Mouse (Mus musculus) intestine, embryonic 14.5 days (tissue): Measurements from ENCODE around the gene Phtf2. TPM values are rescaled to one million over a fixed set of nuclear protein-coding genes. Genes with fewer than 3 reads are reported as not detected.
"Not testable (repeated sequence)": the region's sequence is repeated elsewhere in the genome, so short reads cannot be mapped to it uniquely, and the experiment has no call there.

ENCODE experiments used
- ATAC-seq: fragments of 200-750 bp; cut with Nextera tagmentation; replicated peaks from 2 replicates; pipeline ENCODE4 v1.8.0; 2017; ENCODE audit warnings: low read depth, moderate number of reproducible peaks, moderate TSS enrichment, moderate library complexity; ENCODE audit not compliant: low FRiP score, low TSS enrichment
- DNase-seq: peaks from one replicate; pipeline ENCODE4 v3.0.0-alpha.2; 2018; ENCODE audit warnings: low spot score
- H3K27ac ChIP-seq: fragments of 300-500 bp; sonication (generic); 2 replicates; pipeline ENCODE4 v1.5.1; 2014; ENCODE audit warnings: low read depth, mild to moderate bottlenecking, control low read depth
- H3K27me3 ChIP-seq: fragments of 300-500 bp; sonication (generic); replicated peaks from 2 replicates; pipeline ENCODE4 v1.6.1; 2014; ENCODE audit warnings: low read length, control low read depth; ENCODE audit not compliant: control insufficient read depth, insufficient read depth
- H3K36me3 ChIP-seq: fragments of 300-500 bp; sonication (generic); 2 replicates; pipeline ENCODE4 v1.6.1; 2014; ENCODE audit warnings: low read length, control low read depth; ENCODE audit not compliant: control insufficient read depth, insufficient read depth
- H3K4me1 ChIP-seq: fragments of 300-500 bp; sonication (generic); replicated peaks from 2 replicates; pipeline ENCODE4 v1.6.1; 2014; ENCODE audit warnings: low read length, control low read depth, mixed read lengths; ENCODE audit not compliant: control insufficient read depth, insufficient read depth
- H3K4me2 ChIP-seq: fragments of 300-500 bp; sonication (generic); 2 replicates; pipeline ENCODE4 v1.6.1; 2014; ENCODE audit warnings: low read length
- H3K4me3 ChIP-seq: fragments of 300-500 bp; sonication (generic); 2 replicates; pipeline ENCODE4 v1.5.1; 2014; ENCODE audit warnings: low read depth, low read length, control low read depth, mixed read lengths
- H3K9ac ChIP-seq: fragments of 300-500 bp; sonication (generic); 2 replicates; pipeline ENCODE4 v1.6.1; 2014; ENCODE audit warnings: mild to moderate bottlenecking, low read length
- H3K9me3 ChIP-seq: fragments of 300-500 bp; sonication (generic); 2 replicates; pipeline ENCODE4 v1.6.1; 2016; ENCODE audit warnings: low read length, control low read depth; ENCODE audit not compliant: control insufficient read depth
- WGBS: fragments of 180-500 bp; shearing (Covaris S2); extraction: QIAGEN DNeasy Blood & Tissue Kit; methylation state at CpG from one replicate; pipeline ENCODE4 v1.1.7; 2014; 5-methylcytosine and 5-hydroxymethylcytosine counted together
- polyA plus RNA-seq: library from polyadenylated mRNA; unstranded; fragments of >200 nt; fragmentation: Nextera tagmentation; extraction: Ambion mirVana; gene quantifications from 2 replicates; pipeline ENCODE4 v1.2.1, GENCODE M21; 2014

Gene Phtf2
- polyA plus RNA-seq, 1 experiment from 2014 or later = 11.4 TPM

DNA sequence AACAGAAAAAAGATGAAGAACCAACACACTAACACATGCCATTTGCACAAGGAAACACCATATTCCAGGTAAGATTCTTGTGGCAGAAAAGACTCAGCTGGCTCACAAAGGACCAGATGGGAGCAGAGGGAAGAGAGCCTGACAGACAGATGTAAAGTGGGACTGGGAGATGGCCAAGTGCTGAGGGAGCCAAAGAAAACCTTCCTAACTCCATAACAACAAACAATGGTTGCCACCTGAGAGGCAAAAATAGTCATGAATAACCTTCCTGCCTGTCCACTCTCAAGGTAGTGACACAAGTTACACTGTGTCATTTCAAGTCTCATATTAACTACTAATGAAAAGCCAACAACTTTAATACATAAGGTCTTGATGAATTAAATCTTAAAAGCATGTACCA, 60.8 kb downstream of the Phtf2 start:
- Histone ChIP-seq H3K4me2 (no peak overlapping the region), H3K4me3 (no peak overlapping the region), H3K9me3 (no peaks in the 10 kb centered on the region), H3K9ac (no peak overlapping the region), H3K36me3 (no peaks in the 10 kb centered on the region), H3K27ac (no peak overlapping the region), H3K4me1 (no peaks in the 10 kb centered on the region), H3K27me3 (no peaks in the 10 kb centered on the region)
- no peak for DNase-seq
- ATAC-seq = no peak

DNA sequence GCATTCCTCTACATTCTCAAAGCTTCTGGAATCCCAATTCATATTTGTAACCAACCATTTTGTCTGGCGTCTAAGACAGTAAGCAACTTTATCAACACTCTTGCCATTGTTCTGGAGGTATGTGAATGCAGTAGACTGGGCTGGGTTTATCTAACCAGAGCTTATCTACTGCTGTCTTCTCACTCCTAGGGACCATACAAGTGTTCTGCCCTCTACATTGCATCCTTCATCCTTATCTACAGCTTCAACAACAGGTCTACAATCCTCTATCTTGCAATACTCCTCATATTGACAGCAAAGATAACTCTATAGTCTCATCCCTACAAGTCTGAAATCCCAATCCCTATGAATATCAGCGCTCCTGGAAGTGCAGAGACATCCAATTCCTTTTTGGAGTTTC, 66.8 kb downstream of the Phtf2 start:
- WGBS = 90% methylated on average over 2 of the region's 2 CpGs
- H3K4me3 ChIP-seq = no peak overlapping the region
- H3K27me3 ChIP-seq = no peaks in the 10 kb centered on the region
- H3K4me2 ChIP-seq = no peak overlapping the region
- ATAC-seq (no peak), DNase-seq (no peak)
- no peaks in the 10 kb centered on the region for H3K9me3 ChIP-seq
- H3K9ac ChIP-seq = no peak overlapping the region
- H3K36me3 ChIP-seq = no peaks in the 10 kb centered on the region
- H3K4me1 ChIP-seq = no peaks in the 10 kb centered on the region
- no peak overlapping the region for H3K27ac ChIP-seq

DNA sequence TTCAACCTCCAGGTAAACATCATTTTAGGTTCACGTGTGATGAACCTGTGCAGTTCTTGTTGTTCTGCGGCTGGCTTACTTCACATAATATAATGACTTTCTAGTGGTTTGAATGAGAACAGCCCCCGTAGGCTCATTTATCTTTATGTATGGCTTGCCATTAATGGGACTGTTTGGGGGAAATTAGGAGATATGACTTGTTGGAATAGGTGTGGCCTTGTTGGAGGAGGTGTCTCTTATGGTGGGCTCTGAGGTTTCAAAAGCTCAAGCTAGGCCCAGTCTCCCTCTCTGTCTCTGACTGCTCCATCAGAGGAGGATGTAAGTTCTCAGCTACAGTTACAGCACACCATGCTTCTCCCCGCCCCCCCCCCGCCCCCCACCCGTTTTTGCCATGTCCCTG, 71.5 kb downstream of the Phtf2 start:
- Histone ChIP-seq H3K9ac (no peak overlapping the region), H3K9me3 (no peaks in the 10 kb centered on the region), H3K27ac (no peak overlapping the region), H3K4me3 (no peak overlapping the region), H3K4me1 (no peaks in the 10 kb centered on the region), H3K4me2 (no peak overlapping the region), H3K36me3 (0 out of 2 replicates have a peak, but pooled peaks cover 6% of the 10 kb centered on the region), H3K27me3 (no peaks in the 10 kb centered on the region)
- DNase-seq = no peak
- ATAC-seq = no peak
- 90% methylated on average over 6 of the region's 6 CpGs for WGBS

DNA sequence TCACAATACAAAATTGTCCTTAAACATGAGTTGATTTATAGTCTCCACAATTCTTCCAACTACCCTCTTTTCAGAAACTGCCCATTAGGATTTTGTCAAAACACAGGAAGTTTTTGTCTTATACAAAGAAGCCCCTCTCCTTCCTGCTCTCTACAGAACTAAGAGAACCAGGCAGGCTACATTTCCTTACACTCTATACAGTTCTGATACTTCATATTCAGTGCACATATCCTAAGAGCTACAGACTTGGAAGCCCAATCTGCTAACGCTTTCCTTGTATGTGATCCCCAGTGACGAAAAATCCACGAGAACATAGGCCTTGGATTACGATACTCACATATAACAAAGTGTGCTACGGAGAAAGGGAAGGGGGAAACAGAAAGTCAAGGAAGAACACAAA, 86.0 kb downstream of the Phtf2 start:
- H3K9me3 ChIP-seq = no peaks in the 10 kb centered on the region
- H3K4me3 ChIP-seq = no peak overlapping the region
- H3K27ac ChIP-seq = no peak overlapping the region
- H3K4me2 ChIP-seq = no peak overlapping the region
- no peaks in the 10 kb centered on the region for H3K27me3 ChIP-seq
- no peaks in the 10 kb centered on the region for H3K4me1 ChIP-seq
- no peak for DNase-seq
- WGBS = 81% methylated on average over 5 of the region's 5 CpGs
- ATAC-seq = no peak
- no peak overlapping the region for H3K9ac ChIP-seq
- H3K36me3 ChIP-seq = peaks cover 13% of the 10 kb centered on the region; the same call in 1 of the 2 replicates

DNA sequence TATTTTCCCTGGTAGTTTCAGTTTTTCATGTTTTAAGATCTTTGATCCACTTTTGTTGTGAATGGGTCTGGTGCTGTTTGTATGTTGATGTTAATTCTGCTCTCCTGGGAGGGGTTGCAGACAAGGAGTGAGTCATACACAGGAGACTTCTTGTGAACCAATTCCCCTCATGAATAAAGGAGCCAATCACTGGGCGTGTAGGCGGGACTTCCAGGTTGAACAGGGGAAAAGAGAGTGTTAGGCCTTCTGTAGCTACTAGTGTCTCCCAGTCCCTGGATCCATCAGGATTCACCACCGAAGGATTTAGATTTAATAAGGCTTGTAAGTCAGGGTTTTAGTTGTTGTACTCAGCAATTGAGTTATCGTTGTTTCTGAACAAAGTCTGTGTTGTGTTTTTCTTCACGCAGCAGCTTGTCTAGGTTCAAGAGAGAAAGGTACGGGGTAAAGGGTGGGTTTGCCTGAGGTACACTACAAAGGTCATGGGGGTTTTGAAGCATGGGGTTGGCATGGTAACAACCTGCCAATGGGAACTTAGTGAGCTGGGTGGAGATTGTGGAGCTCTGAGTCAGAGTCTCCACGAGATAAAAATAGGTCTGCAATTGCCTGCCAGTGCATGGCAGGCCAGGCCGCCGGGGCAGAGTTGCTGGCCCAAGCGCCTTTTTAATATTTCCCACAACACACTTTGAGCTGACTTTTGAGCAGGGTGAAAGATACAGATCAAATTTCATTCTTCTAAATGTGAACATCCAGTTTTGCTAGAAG, 90.0 kb downstream of the Phtf2 start:
- Histone ChIP-seq H3K27me3 (no peaks in the 10 kb centered on the region), H3K4me2 (no peak overlapping the region), H3K9me3 (no peaks in the 10 kb centered on the region), H3K9ac (no peak overlapping the region), H3K4me1 (no peaks in the 10 kb centered on the region), H3K36me3 (peaks cover 17% of the 10 kb centered on the region; the same call in 1 of the 2 replicates), H3K27ac (no peak overlapping the region), H3K4me3 (no peak overlapping the region)
- no peak for ATAC-seq
- DNase-seq = no peak
- 84% methylated on average over 10 of the region's 10 CpGs for WGBS

DNA sequence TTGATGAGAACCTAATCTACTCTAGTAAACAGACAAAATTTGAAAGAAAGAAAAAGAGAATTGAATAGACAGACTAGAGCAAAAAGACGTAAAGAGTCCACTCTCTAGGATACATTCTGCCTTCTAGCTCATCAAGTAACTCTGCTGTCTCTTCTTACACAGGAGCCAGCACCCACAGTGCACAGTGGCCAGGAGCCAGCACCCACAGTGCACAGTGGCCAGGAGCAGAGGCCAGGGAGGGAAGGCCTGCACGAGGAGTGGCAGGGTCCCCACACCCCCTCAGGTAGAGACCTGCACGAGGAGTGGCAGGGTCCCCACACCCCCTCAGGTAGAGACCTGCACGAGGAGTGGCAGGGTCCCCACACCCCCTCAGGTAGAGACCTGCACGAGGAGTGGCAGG, 95.5 kb downstream of the Phtf2 start:
- 88% methylated on average over 3 of the region's 5 CpGs for WGBS

DNA sequence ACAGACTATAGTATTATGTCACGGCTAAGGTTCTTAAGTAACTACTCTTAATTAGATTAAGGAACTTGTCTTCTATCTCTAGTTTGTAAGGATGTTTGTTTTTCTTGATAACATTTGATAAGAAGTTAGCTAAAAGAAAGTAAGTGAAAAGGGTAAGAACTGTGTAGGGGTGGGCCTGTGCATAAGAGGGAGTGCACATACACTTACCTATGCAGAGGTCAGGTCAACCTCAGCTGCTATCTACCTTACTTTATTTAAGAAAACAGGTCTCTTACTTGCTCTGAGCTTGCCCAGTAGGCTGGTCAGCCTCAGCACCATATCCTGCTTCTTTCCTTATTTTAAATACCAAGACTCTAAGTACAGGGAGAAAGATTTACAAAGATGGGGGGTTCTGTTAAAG, 100.8 kb downstream of the Phtf2 start:
- Histone ChIP-seq H3K36me3 (peaks cover 5% of the 10 kb centered on the region), H3K4me2 (no peak overlapping the region), H3K4me1 (no peaks in the 10 kb centered on the region), H3K4me3 (no peak overlapping the region), H3K9ac (no peak overlapping the region), H3K27ac (no peak overlapping the region), H3K27me3 (no peaks in the 10 kb centered on the region), H3K9me3 (no peaks in the 10 kb centered on the region)
- no peak for DNase-seq
- WGBS = 95% methylated on average over 1 of the region's 1 CpGs
- ATAC-seq = no peak

More for the DNA sequence above, 95.5 kb downstream of the Phtf2 start:
- not testable (repeated sequence) for H3K4me1 ChIP-seq, H3K27ac ChIP-seq, H3K4me3 ChIP-seq, H3K4me2 ChIP-seq, H3K36me3 ChIP-seq, H3K9me3 ChIP-seq, ATAC-seq, H3K27me3 ChIP-seq, H3K9ac ChIP-seq, DNase-seq

DNA sequence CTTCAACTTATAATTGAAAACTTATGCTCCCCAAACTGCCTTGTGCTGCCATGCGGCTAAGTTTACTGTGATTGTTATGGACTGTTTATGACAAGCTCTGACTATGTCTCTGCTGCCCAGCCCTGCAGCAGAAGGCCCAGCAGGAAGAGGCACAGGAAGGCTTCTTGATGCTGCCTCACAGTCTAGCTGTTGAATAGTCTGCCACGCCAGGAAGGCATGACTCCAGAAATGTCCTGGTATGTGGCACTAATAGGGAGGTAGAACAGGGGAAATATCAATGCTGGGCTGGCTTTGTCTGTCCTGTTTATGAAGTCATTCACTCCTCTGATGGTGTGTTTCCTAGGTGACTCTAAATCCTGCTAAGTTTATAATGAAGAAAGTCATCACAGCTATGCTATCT, 102.7 kb downstream of the Phtf2 start:
- H3K36me3 ChIP-seq = peaks cover 5% of the 10 kb centered on the region
- H3K4me3 ChIP-seq = no peak overlapping the region
- no peaks in the 10 kb centered on the region for H3K4me1 ChIP-seq
- no peak overlapping the region for H3K4me2 ChIP-seq
- no peaks in the 10 kb centered on the region for H3K27me3 ChIP-seq
- no peak overlapping the region for H3K9ac ChIP-seq
- WGBS = 78% methylated on average over 2 of the region's 2 CpGs
- ATAC-seq = no peak
- H3K27ac ChIP-seq = no peak overlapping the region
- no peak for DNase-seq
- H3K9me3 ChIP-seq = no peaks in the 10 kb centered on the region

DNA sequence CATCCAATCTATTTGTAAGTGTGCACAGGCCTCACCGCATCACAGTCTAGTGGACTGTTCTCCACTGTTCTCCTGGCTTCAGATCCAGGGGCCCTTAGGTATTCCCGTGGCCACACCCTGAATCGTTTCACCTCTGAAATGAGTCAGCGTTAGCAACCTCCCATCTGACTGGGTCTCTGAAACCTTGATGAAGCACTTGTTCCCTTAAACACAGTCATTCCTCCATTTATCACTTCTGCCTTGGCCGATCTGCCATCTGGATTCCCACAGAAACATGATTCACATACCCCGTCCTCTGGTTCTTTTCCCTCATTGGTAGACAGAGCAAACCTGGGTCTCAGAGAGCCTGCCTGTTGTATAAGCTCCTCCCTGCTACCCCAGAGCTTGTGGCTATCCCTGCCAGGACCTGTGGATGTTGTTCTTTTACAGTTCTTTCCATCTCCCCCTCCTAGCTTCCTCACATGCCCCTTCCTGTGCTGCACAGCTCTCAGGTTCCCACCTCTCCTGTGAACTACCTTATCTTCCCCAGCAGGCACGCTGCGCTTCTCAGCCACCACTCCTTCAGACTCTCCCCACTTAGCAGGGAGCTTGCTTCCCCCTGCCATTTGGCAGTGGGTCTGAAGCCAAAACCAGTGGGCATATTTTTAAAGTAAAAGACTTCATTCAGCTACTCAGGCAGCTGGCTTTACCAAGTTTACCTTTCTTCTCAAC, 103.5 kb downstream of the Phtf2 start:
- no peak for DNase-seq
- no peak overlapping the region for H3K4me3 ChIP-seq
- H3K36me3 ChIP-seq = peaks cover 5% of the 10 kb centered on the region
- no peaks in the 10 kb centered on the region for H3K27me3 ChIP-seq
- no peak overlapping the region for H3K9ac ChIP-seq
- ATAC-seq = no peak
- H3K4me2 ChIP-seq = no peak overlapping the region
- no peaks in the 10 kb centered on the region for H3K9me3 ChIP-seq
- 71% methylated on average over 8 of the region's 8 CpGs for WGBS
- no peaks in the 10 kb centered on the region for H3K4me1 ChIP-seq
- no peak overlapping the region for H3K27ac ChIP-seq
